Mouse (Mus musculus) cerebellum, postnatal 36 days (tissue): ENCODE data around the gene Casp9.

Source experiments
- DNase-seq, 2 experiments: peaks; one replicate each; pipeline ENCODE4 v3.0.0; 2021 to 2022; ENCODE audit warnings: mixed read lengths in 2 of 2

Gene Casp9

DNA sequence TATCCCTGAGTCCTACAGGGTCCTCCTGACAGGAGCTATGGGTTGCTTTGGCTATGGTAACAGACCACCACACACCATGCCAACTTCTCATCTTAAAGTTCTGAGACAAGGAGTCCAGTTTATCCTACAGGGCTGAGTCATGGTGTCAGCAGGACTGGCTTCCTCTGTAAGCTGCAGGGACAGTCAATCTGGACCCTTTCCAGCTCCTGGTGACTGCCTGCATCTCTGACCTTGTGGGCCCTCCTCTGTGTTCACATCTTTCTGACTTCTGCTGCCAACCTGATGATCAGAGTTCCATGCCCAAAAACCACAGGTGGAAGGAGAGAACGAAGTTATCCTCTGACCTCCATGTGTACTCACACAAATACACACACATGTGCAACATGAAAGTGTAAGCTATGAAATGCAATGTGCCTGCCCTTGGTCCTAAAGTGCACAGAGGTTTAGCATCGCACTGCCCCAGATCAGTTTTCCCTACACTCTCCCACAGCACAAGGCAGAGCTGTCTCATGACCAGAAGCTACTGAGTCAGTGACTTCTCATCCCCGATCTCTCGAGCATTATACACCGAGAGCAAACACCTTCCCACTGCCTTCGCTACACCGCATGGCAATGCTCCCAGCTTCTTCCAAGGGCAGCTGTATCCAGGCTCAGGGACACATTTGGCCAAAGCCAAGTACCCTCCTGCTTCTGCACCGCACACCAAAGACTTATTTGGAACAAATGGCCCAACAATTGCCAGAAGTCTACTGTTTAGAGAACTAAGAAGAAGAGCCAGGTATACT is 12.0 kb upstream of the Casp9 start:
- no peak for DNase-seq

DNA sequence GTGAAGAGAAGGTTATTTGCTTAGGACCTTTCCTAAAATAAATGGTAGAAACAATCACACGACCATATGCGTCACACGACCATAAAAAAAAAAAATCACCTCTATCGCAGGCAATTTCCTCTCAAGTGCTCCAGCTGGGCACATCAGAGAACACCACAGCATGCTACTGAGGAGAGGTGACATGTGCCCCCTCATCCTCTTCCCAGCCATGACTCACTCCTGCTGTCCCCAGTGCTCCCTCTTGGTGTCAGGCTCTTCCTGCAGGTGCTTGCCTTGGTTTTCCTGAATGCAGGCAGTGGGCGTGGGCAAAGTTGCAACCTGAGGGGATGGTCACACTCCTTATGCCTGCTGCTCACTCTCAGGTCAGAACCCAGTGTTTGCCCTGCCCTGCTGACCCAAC is 8.6 kb upstream of the Casp9 start:
- no peak for DNase-seq

DNA sequence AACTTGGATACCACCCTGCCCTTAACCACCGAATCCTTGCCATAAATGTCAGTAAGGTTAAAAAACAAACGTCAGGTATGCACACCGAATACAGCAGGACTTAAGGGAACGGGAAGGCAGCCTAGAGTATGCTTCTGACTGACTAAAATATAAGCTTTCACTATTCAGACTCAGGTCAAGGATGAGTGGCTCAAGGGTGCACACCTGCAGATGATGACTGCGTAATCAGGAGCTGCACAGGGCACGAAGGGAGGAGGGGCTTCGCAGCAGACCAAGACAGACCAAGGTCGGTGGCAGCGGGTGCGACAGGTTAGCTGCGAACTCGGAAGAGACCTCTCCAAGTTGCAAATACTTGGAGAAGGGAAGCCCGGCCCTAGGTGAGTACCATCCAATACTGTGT is 7.3 kb upstream of the Casp9 start:
- DNase-seq = no peak

GRCm38 (mm10) chr4:141787046-141787445 is 6.4 kb upstream of the Casp9 start:
- DNase-seq = no peak

DNA sequence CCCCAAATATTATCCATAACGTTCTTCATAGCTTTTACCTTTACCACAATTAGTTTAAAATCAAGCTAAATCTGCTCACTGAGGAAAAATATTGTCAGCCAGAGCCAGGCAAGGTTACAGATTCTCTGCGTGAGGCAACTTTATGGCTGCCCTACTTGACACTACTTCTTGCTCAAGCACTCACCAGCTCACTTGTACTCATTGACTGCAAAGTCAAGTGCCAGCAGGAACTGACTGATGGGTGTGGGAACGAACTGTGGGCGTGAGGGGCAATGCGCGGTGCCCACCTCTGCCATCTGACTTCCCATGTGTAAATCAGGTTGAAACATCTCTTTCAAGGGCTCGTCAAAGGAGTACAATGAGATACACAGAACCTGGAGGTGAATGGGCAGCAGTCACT is 6.0 kb upstream of the Casp9 start:
- no peak for DNase-seq

- DNase-seq = no peak
Observed at GRCm38 (mm10) chr4:141789564-141790218, 3.7 kb upstream of the Casp9 start.

- DNase-seq = peak; percentile 96 to 97
Observed at GRCm38 (mm10) chr4:141790524-141790990, 2.9 kb upstream of the Casp9 start, which contains the start of gene Dnajc16. Dnajc16 (minus strand) TSS chr4:141790931.

- no peak for DNase-seq
Observed at GRCm38 (mm10) chr4:141791486-141791885, 1.9 kb upstream of the Casp9 start.

DNA sequence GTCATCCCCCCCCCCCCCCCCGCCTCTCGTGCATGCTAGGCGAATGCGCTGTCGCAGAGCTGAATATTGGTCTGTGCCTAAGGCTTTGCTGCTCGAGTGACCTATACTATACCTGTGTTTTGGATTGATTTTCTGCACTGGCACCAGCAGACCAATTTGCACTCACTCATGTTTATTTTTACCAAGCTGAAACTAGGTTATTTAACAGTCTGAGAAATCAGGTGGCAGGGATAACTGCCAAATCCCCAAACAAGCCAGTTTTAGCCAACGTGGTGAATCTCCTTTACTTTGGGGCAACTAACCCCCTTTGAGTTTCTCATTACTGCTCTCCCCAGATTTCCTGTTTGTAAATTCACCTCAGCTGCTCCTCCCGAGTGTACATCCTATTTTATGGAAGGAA is 1.5 kb upstream of the Casp9 start:
- DNase-seq = peak; percentile 24 to 51

DNA sequence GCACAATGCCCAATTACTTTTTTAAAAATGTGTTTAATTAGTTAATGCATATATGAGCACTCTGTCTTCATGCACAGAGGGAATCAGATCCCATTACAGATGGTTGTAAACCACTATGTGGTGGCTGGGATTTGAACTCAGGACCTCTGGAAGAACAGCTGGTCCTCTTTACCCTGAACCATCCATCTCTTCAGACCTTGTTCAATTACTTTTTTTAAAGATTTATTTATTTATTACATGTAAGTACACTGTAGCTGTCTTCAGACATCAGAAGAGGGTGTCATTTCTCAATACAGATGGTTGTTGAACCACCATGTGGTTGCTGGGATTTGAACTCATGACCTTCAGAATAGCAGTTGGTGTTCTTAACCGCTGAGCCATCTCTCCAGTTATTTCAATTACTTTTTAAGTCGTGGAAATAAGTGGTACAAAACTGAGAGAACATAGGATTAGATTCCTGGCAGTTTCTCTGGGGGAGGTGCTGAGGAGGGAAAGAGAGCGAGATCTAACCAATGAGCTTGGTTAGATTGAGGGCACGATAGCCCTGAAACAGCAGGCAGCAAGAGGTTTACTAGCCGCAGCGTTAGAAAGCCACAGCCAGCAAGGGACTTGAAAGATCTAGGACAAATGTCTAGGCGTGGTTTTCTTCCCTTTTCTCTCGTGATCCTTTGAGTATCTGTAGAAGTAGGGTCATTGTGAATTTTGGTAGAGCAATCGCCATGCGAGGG is 694 bp upstream of the Casp9 start:
- DNase-seq = peak in 1 of 2 experiments; percentile 10

DNA sequence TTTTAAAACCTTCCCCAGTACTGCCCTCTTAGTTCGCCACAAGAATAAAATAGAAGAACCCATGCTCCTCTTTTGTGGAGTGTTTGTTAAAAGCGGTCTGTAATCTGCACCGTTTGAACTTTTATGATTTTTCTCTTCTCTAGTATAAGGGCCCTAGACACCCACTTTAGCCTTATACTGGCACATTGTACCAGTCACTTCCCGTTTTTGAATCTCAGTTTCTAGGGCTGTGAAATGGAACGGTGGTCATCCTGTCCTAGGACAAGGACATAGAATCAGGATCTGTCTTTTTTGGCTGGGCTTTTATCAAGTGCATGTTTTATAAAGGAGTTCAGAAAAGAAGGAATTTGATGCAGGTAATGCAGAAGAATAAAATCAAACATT is 732 bp downstream of the Casp9 start:
- no peak for DNase-seq

- peak in 1 of 2 experiments; percentile 10 for DNase-seq
Observed at GRCm38 (mm10) chr4:141796356-141796755, 2.9 kb downstream of the Casp9 start.

DNA sequence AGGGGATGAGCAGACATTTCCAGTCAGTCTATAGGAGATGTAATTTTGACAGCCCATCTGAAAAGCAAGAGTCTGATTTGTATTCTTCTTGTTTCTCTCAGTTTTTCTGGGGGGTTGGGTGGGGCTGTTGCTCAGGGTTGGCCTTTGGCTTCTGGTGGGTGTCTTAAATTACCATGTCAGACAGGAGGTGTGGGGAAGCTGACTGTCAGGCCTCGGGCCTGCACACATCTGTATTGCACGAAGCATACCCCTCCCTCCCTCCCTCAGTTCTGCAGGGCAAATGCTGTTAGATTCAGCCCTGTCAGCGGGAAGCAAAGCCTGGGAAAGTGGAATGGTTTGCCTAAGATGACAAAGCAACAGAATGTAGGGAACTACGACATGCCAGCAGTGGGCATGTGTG is 3.5 kb downstream of the Casp9 start:
- DNase-seq = no peak

DNA sequence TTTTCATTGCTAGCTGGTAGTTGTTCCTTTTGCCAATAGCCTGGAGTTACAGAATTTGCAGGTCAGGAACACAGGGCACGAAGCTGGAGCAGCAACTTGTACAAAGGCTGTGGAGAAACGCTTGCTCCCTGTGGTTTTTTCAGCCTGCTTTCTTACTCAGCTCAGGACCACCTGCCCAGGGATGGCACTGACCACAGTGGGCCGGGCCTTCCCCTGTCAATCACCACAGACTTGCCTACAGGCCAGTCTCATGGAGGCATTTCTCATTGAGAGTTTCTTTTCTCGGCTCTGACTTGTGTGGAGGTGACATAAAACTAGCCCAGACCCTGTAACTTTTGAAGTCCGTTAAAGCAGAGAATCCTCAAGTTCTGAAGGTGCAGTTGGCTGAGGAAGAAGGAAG is 4.1 kb downstream of the Casp9 start:
- DNase-seq = no peak

GRCm38 (mm10) chr4:141804105-141804504 is 10.7 kb downstream of the Casp9 start:
- DNase-seq = no peak

- DNase-seq = no peak
Observed at GRCm38 (mm10) chr4:141805886-141806285, 12.5 kb downstream of the Casp9 start.

GRCm38 (mm10) chr4:141809850-141810464 is 16.5 kb downstream of the Casp9 start:
- DNase-seq = no peak

- no peak for DNase-seq
Observed at GRCm38 (mm10) chr4:141810975-141811374, 17.6 kb downstream of the Casp9 start.

- no peak for DNase-seq
Observed at GRCm38 (mm10) chr4:141811375-141811774, 18.0 kb downstream of the Casp9 start.

GRCm38 (mm10) chr4:141816267-141816666 is 22.9 kb downstream of the Casp9 start:
- DNase-seq = no peak

- no peak for DNase-seq
Observed at GRCm38 (mm10) chr4:141816776-141817655, 23.6 kb downstream of the Casp9 start.

DNA sequence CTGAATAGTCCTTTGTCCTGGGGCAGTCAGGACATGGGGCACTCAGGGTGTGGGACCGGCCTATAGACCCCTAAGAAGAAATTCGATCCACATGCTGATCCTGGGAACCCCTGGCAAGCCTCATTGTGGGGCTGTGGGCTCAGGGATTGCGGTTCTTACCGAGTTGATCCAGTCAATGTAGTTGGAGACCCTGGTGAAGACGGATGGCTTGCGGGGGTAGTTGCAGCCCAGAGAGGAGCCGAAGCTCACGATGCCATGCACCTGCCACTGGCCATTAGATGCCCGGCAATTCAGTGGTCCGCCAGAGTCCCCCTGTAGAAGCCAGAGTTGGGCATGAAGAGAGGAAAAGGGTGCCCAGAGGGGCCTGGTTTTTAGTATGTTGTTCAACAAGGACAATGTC is 24.3 kb downstream of the Casp9 start:
- no peak for DNase-seq
